ENCODE assay signal across 26 mouse cellular contexts in the genomic region with DNA sequence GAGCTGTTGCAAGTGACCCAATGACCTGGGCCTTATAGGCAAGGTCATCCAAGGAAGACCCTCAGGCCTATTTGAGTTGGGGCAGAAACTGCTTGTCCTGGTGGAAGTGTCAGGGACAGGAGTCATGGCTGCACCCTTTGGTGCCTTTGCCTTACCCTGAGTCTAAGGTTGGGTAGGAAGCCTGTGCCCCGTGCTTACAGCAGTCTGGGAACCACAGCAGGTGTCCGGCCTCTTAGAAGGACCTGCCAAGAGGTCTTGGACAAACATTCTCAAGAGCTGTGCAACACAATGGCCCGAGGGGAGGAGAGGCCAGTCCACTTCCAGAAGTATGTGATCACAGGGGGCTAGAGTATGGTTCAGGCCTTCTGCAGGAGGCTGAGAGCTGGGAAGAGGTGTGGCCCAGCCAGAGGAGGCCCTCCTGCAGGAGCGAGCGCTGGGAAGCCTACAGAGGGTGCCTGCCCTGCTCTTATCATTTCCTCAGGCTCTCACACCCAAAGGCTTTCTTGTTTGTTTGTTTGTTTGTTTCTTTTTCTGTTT. TPM values are rescaled to one million over a fixed set of nuclear protein-coding genes. Genes with fewer than 3 reads are reported as not detected.
DNase-seq lines count a peak whose midpoint lies in the region; ATAC-seq lines count a peak whose summit lies in the region.
"Had no signal": no experiment of that assay in that cellular context is flagged by ENCODE, and none has a peak within 500 bp of the region (broad histone marks: within the 10 kb centered on the region; RNA-seq: fewer than 3 reads in every experiment).

No protein-coding gene starts in this region.

- H3K4me1 ChIP-seq in heart, embryonic 12.5 days (replicated peaks) = peaks cover 16% of the 10 kb centered on the region
- peaks cover 6% of the 10 kb centered on the region; the same call in 1 of the 2 replicates for H3K4me1 ChIP-seq in lung, embryonic 15.5 days
- H3K4me1 ChIP-seq in forebrain, embryonic 13.5 days = peaks cover 4% of the 10 kb centered on the region; the same call in 1 of the 2 replicates

- peaks cover 46% of the 10 kb centered on the region for H3K27me3 ChIP-seq in heart, embryonic 12.5 days (replicated peaks)
- peaks cover 28% of the 10 kb centered on the region for H3K27me3 ChIP-seq in lung, embryonic 15.5 days
- peaks cover 34% of the 10 kb centered on the region for H3K27me3 ChIP-seq in forebrain, embryonic 13.5 days

- 63% methylated on average over 5 of the region's 5 CpGs for WGBS in heart, embryonic 12.5 days
- WGBS in lung, embryonic 15.5 days = 34% methylated on average over 5 of the region's 5 CpGs
- 75% methylated on average over 5 of the region's 5 CpGs for WGBS in forebrain, embryonic 13.5 days

- H3K27ac ChIP-seq in heart, embryonic 12.5 days (ENCODE audit: poor library complexity, severe bottlenecking) = no peak overlapping the region
- no peak overlapping the region for H3K27ac ChIP-seq in lung, embryonic 15.5 days
- no peak overlapping the region for H3K27ac ChIP-seq in forebrain, embryonic 13.5 days
- H3K27ac ChIP-seq: forebrain, embryonic 10.5 days; heart, adult 2 months; hindbrain, embryonic 14.5 days; kidney, embryonic 15.5 days; limb, embryonic 12.5 days; macrophage; midbrain, embryonic 10.5 days had no signal

- H3K4me3 ChIP-seq in heart, embryonic 12.5 days = no peak overlapping the region
- H3K4me3 ChIP-seq in lung, embryonic 15.5 days = no peak overlapping the region
- H3K4me3 ChIP-seq in forebrain, embryonic 13.5 days = no peak overlapping the region
- H3K4me3 ChIP-seq: forebrain, embryonic 10.5 days; heart, adult 2 months; kidney, embryonic 15.5 days; limb, embryonic 12.5 days; midbrain, embryonic 10.5 days had no signal

- H3K9me3 ChIP-seq in heart, embryonic 12.5 days (replicated peaks) = no peaks in the 10 kb centered on the region
- no peaks in the 10 kb centered on the region for H3K9me3 ChIP-seq in lung, embryonic 15.5 days
- H3K9me3 ChIP-seq in forebrain, embryonic 13.5 days (replicated peaks) = no peaks in the 10 kb centered on the region
- H3K9me3 ChIP-seq: forebrain, embryonic 10.5 days; kidney, embryonic 15.5 days; limb, embryonic 12.5 days; midbrain, embryonic 10.5 days had no signal

- 0 out of 2 replicates have a peak, but pooled peaks have one; percentile 10 for ATAC-seq in heart, embryonic 12.5 days (ENCODE audit: insufficient number of reproducible peaks, low FRiP score)
- ATAC-seq in lung, embryonic 15.5 days (ENCODE audit: borderline replicate concordance, extremely low read depth, low FRiP score, low TSS enrichment) = peak; percentile 69
- ATAC-seq in forebrain, embryonic 13.5 days = no peak
- ATAC-seq: CD4-positive, CD25-positive, alpha-beta regulatory T cell, adult 4 months; inflammation-experienced regulatory T-cells, adult 6 months had no signal

- H3K9ac ChIP-seq in heart, embryonic 12.5 days = no peak overlapping the region
- no peak overlapping the region for H3K9ac ChIP-seq in lung, embryonic 15.5 days
- H3K9ac ChIP-seq in forebrain, embryonic 13.5 days = no peak overlapping the region
- H3K9ac ChIP-seq: hindbrain, embryonic 14.5 days; kidney, embryonic 15.5 days; limb, embryonic 12.5 days had no signal

- no peak overlapping the region for H3K4me2 ChIP-seq in heart, embryonic 12.5 days
- H3K4me2 ChIP-seq in lung, embryonic 15.5 days = no peak overlapping the region
- H3K4me2 ChIP-seq in forebrain, embryonic 13.5 days = no peak overlapping the region
- H3K4me2 ChIP-seq: hindbrain, embryonic 14.5 days; kidney, embryonic 15.5 days; limb, embryonic 12.5 days; liver, embryonic 11.5 days had no signal

- DNase-seq in heart, adult 8-10 months (ENCODE audit: low spot score) = no peak
- peak; percentile 74 for DNase-seq in lung, postnatal 36 days
- DNase-seq in thymus, postnatal 0 days (ENCODE audit: low spot score) = no peak
- no peak for DNase-seq in thymus, postnatal 10 days (ENCODE audit: low spot score in 2 of 2)
- DNase-seq: adrenal gland, postnatal 36 days; cerebellum, postnatal 10 days; gastrocnemius, postnatal 25 days; heart, adult 2 months; heart, postnatal 4 days; kidney, postnatal 36 days; thymus, postnatal 36 days had no signal

- no peaks in the 10 kb centered on the region for H3K36me3 ChIP-seq in heart, embryonic 12.5 days
- no peaks in the 10 kb centered on the region for H3K36me3 ChIP-seq in lung, embryonic 15.5 days
- no peaks in the 10 kb centered on the region for H3K36me3 ChIP-seq in forebrain, embryonic 13.5 days (ENCODE audit: poor library complexity, severe bottlenecking)
- H3K36me3 ChIP-seq: forebrain, embryonic 10.5 days; kidney, embryonic 15.5 days; limb, embryonic 12.5 days; midbrain, embryonic 10.5 days had no signal

RNA-seq across cellular contexts. Expression of a gene that starts 4.0 kb away (rescaled TPM):
- 0.26 and 0.72 TPM in 2 replicates for polyA plus RNA-seq in heart, embryonic 12.5 days (2016; fragmentation: Nextera tagmentation; extraction: Ambion mirVana)
- under 1 TPM; 0.47 to 0.66 (median 0.53) TPM for total RNA-seq in heart, adult 8-10 months (2022)
- 0.66 and 0.72 TPM in 2 replicates for polyA plus RNA-seq in lung, embryonic 15.5 days (2015; fragmentation: Nextera tagmentation; extraction: Ambion mirVana)
- polyA plus RNA-seq in thymus, postnatal 0 days (2015; fragmentation: Nextera tagmentation; extraction: Ambion mirVana) = 0.22 and 0.38 TPM in 2 replicates
- polyA plus RNA-seq in forebrain, embryonic 13.5 days (2015; fragmentation: Nextera tagmentation; extraction: Ambion mirVana) = 0.21 and 0.26 TPM in 2 replicates
- total RNA-seq: monocyte, adult 5-6 weeks; neutrophil, adult 5-6 weeks had no signal
- polyA plus RNA-seq: embryonic facial prominence, embryonic 11.5 days; macrophage had no signal

RNA-seq across cellular contexts. Expression of a gene that starts 22.0 kb away (rescaled TPM):
- 0.27 and 0.80 TPM in 2 replicates for polyA plus RNA-seq in heart, embryonic 12.5 days (2016; fragmentation: Nextera tagmentation; extraction: Ambion mirVana)
- under 1 TPM; 0.08 to 0.29 (median 0.09) TPM for total RNA-seq in heart, adult 8-10 months (2022)
- 0.30 and 0.57 TPM in 2 replicates for polyA plus RNA-seq in lung, embryonic 15.5 days (2015; fragmentation: Nextera tagmentation; extraction: Ambion mirVana)
- polyA plus RNA-seq in thymus, postnatal 0 days (2015; fragmentation: Nextera tagmentation; extraction: Ambion mirVana) = 0.09 and 0.14 TPM in 2 replicates
- polyA plus RNA-seq in forebrain, embryonic 13.5 days (2015; fragmentation: Nextera tagmentation; extraction: Ambion mirVana) = 2.0 and 2.3 TPM in 2 replicates
- total RNA-seq: monocyte, adult 5-6 weeks; neutrophil, adult 5-6 weeks had no signal
- polyA plus RNA-seq: macrophage had no signal
